In the genomic region with DNA sequence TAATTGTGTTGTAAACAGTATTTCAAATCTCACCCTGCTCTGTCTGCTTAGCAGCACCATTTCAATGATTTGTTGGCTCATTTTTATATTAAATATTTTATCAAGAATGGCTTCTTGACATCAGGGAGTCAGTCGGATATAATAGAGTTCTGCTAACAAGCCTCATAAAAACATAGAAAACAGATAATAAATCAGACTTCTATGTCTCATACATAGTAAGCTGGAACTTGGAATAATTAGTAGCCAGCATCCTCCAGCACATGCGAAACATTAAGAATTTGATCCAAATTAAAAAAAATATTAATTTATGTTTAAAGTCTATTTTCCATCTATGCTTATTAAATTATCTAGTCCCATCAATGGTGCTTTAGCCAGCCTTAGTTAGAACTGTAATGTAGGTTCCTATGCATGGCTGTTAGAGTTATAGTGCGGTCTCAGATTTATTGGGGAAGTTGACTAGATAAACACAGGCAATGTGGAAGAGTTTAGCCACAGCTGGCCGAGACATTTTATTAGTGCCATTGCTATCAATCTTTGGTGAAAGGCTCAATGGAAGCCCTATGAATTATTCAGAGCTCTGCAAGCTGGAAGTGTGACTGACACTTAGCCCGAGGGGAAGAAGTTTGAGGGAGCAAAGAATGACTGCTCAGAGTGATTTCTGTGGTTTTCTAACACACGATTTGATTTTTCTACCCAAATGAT, we compare ENCODE assay signal across 17 mouse cellular contexts.
DNase-seq lines count a peak whose midpoint lies in the region; ATAC-seq and TF ChIP-seq lines count a peak whose summit lies in the region.
"Had no signal": no experiment of that assay in that cellular context is flagged by ENCODE, and none has a peak within 500 bp of the region (broad histone marks: within the 10 kb centered on the region; RNA-seq: fewer than 3 reads in every experiment).

No protein-coding gene starts in this region.

- H3K4me1 ChIP-seq in kidney, embryonic 14.5 days (ENCODE audit: control insufficient read depth, insufficient read depth, low read length), result no peaks in the 10 kb centered on the region
- no peaks in the 10 kb centered on the region for H3K4me1 ChIP-seq in kidney, adult 2 months (ENCODE audit: control insufficient read depth, insufficient read depth, low read length)
- H3K4me1 ChIP-seq in midbrain, embryonic 14.5 days (ENCODE audit: control insufficient read depth, insufficient read depth, low read length), result peaks cover 9% of the 10 kb centered on the region; the same call in 1 of the 2 replicates
- H3K4me1 ChIP-seq: heart, embryonic 13.5 days; limb, embryonic 13.5 days; megakaryocyte, embryonic 14.5 days had no signal

- 29% methylated on average over 6 of the region's 6 CpGs for WGBS in kidney, embryonic 14.5 days
- WGBS in kidney, adult 2 months, result 31% methylated on average over 6 of the region's 6 CpGs
- 35% methylated on average over 6 of the region's 6 CpGs for WGBS in midbrain, embryonic 14.5 days

- no peak for TF ChIP-seq POLR2A in kidney, adult 2 months (IDR thresholded peaks at IDR 0.05; ENCODE audit: low read depth, low read length)
- TF ChIP-seq POLR2A in brain, embryonic 14.5 days (IDR thresholded peaks at IDR 0.05; ENCODE audit: borderline replicate concordance, extremely low read depth, insufficient read depth, insufficient read length, poor library complexity, severe bottlenecking), result no peak

- peak; percentile 85 for ATAC-seq in kidney, embryonic 14.5 days (ENCODE audit: low FRiP score, low TSS enrichment)
- peak; percentile 66; the same call in 1 of the 2 replicates for ATAC-seq in midbrain, embryonic 14.5 days (ENCODE audit: low FRiP score, low TSS enrichment)
- ATAC-seq in cerebellum, adult (ENCODE audit: insufficient number of reproducible peaks, low FRiP score, low TSS enrichment), result no peak

- no peak overlapping the region for H3K4me2 ChIP-seq in kidney, embryonic 14.5 days (replicated peaks; ENCODE audit: low read depth, low read length)
- no peak overlapping the region for H3K4me2 ChIP-seq in midbrain, embryonic 14.5 days (ENCODE audit: low read length)
- H3K4me2 ChIP-seq: heart, embryonic 13.5 days; limb, embryonic 13.5 days had no signal

- no peaks in the 10 kb centered on the region for H3K9me3 ChIP-seq in kidney, embryonic 14.5 days (ENCODE audit: control insufficient read depth, low read length)
- H3K9me3 ChIP-seq in midbrain, embryonic 14.5 days (ENCODE audit: control insufficient read depth, low read length), result no peaks in the 10 kb centered on the region
- H3K9me3 ChIP-seq: heart, embryonic 13.5 days; limb, embryonic 13.5 days had no signal

- H3K27me3 ChIP-seq in kidney, embryonic 14.5 days (ENCODE audit: control insufficient read depth, insufficient read depth, low read length), result no peaks in the 10 kb centered on the region
- no peaks in the 10 kb centered on the region for H3K27me3 ChIP-seq in kidney, adult 2 months (replicated peaks; ENCODE audit: control insufficient read depth, insufficient read depth, low read length)
- H3K27me3 ChIP-seq in midbrain, embryonic 14.5 days (ENCODE audit: control insufficient read depth, insufficient read depth, low read length), result no peaks in the 10 kb centered on the region
- H3K27me3 ChIP-seq: heart, embryonic 13.5 days; limb, embryonic 13.5 days; megakaryocyte, embryonic 14.5 days had no signal

- H3K36me3 ChIP-seq in kidney, embryonic 14.5 days (ENCODE audit: control insufficient read depth, insufficient read depth, low read length), result no peaks in the 10 kb centered on the region
- no peaks in the 10 kb centered on the region for H3K36me3 ChIP-seq in kidney, adult 2 months (ENCODE audit: control insufficient read depth, insufficient read depth, low read length)
- no peaks in the 10 kb centered on the region for H3K36me3 ChIP-seq in midbrain, embryonic 14.5 days (ENCODE audit: control insufficient read depth, insufficient read depth, low read length)
- H3K36me3 ChIP-seq: heart, embryonic 13.5 days; limb, embryonic 13.5 days had no signal

- no peak overlapping the region for H3K27ac ChIP-seq in kidney, embryonic 14.5 days (ENCODE audit: low read depth, low read length)
- no peak overlapping the region for H3K27ac ChIP-seq in kidney, adult 2 months (ENCODE audit: insufficient read depth, low read depth, low read length)
- no peak overlapping the region for H3K27ac ChIP-seq in midbrain, embryonic 14.5 days (replicated peaks; ENCODE audit: low read depth, low read length)
- H3K27ac ChIP-seq: heart, embryonic 13.5 days; layer of hippocampus, adult 2 months; limb, embryonic 13.5 days had no signal

- no peak overlapping the region for H3K4me3 ChIP-seq in kidney, embryonic 14.5 days (ENCODE audit: low read length)
- H3K4me3 ChIP-seq in kidney, adult 2 months (ENCODE audit: insufficient read depth, low read depth, low read length), result no peak overlapping the region
- no peak overlapping the region for H3K4me3 ChIP-seq in midbrain, embryonic 14.5 days (replicated peaks; ENCODE audit: low read depth, low read length)
- H3K4me3 ChIP-seq: heart, embryonic 13.5 days; layer of hippocampus, adult 2 months; limb, embryonic 13.5 days; megakaryocyte, embryonic 14.5 days had no signal

- no peak for DNase-seq in kidney, adult 2 months
- peak; percentile 71 for DNase-seq in brain, embryonic 14.5 days (ENCODE audit: low read depth)
- DNase-seq in embryo, embryonic 11.5 days (ENCODE audit: low read depth, low spot score), result peak; percentile 8
- peak; percentile 77 for DNase-seq in midbrain, embryonic 14.5 days
- DNase-seq in thymus, postnatal 14 days, result no peak
- no peak for DNase-seq in urinary bladder, adult 18-20 months (ENCODE audit: low spot score in 2 of 2)
- DNase-seq: adrenal gland, postnatal 10 days; cerebellum, postnatal 14 days; lung, adult 2 months; right cerebral cortex, postnatal 25 days; thymus, adult 2 months had no signal

- no peak for TF ChIP-seq CTCF in kidney, adult 2 months (conservative IDR thresholded peaks at IDR 0.05; ENCODE audit: insufficient read depth, insufficient read length, low read depth, low read length)
- TF ChIP-seq CTCF in brain, embryonic 14.5 days (IDR thresholded peaks at IDR 0.05; ENCODE audit: borderline replicate concordance, extremely low read depth, insufficient read depth, insufficient read length), result no peak

- no peak overlapping the region for H3K9ac ChIP-seq in kidney, embryonic 14.5 days (ENCODE audit: low read depth, low read length)
- H3K9ac ChIP-seq in midbrain, embryonic 14.5 days (replicated peaks; ENCODE audit: low read length), result no peak overlapping the region
- H3K9ac ChIP-seq: heart, embryonic 13.5 days; limb, embryonic 13.5 days had no signal

Comparison
In these comparisons a context has a peak if more than half of its experiments do, and no peak if none do; other contexts are left out.
1. DNase-seq: peak in brain, embryonic 14.5 days (single experiment), embryo, embryonic 11.5 days (single experiment) and midbrain, embryonic 14.5 days (single experiment); none in kidney, adult 2 months (single experiment), thymus, postnatal 14 days (single experiment) and urinary bladder, adult 18-20 months (0 of 2).